Mouse (Mus musculus): Measurements from ENCODE around the gene Cebpb. TPM values are rescaled to one million over a fixed set of nuclear protein-coding genes. Genes with fewer than 3 reads are reported as not detected.

Gene Cebpb
- polyA plus RNA-seq, 1 experiment from 2014 or later: 2.0 TPM

GRCm38 (mm10) chr2:167686382-167687249 lies 2.1 kb upstream of the Cebpb start:
- peaks cover 21% of the 10 kb centered on the region for H3K4me1 ChIP-seq
- no peak overlapping the region for H3K4me2 ChIP-seq
- peak overlapping the region; percentile 16; the same call in 1 of the 2 replicates for H3K9ac ChIP-seq
- H3K27me3 ChIP-seq (replicated peaks): peaks cover 40% of the 10 kb centered on the region
- 85% methylated on average over 16 of the region's 16 CpGs for WGBS
- no peak overlapping the region for H3K27ac ChIP-seq (replicated peaks)
- no peak for ATAC-seq (ENCODE audit: extremely low read depth, insufficient number of reproducible peaks, low FRiP score, low TSS enrichment)
- no peaks in the 10 kb centered on the region for H3K36me3 ChIP-seq
- no peaks in the 10 kb centered on the region for H3K9me3 ChIP-seq
- no peak overlapping the region for H3K4me3 ChIP-seq

- ATAC-seq (ENCODE audit: extremely low read depth, insufficient number of reproducible peaks, low FRiP score, low TSS enrichment): no peak
- Histone ChIP-seq H3K27me3 (replicated peaks) (peaks cover 40% of the 10 kb centered on the region), H3K27ac (replicated peaks) (no peak overlapping the region), H3K9me3 (no peaks in the 10 kb centered on the region), H3K36me3 (no peaks in the 10 kb centered on the region), H3K4me2 (no peak overlapping the region), H3K4me3 (no peak overlapping the region), H3K4me1 (peaks cover 26% of the 10 kb centered on the region), H3K9ac (no peak overlapping the region)
- WGBS: 92% methylated on average over 4 of the region's 4 CpGs
These were observed 1.5 kb upstream of the Cebpb start for GRCm38 (mm10) chr2:167687250-167687586.

- peaks cover 40% of the 10 kb centered on the region for H3K27me3 ChIP-seq (replicated peaks)
- H3K4me1 ChIP-seq: peaks cover 26% of the 10 kb centered on the region
- no peak for ATAC-seq (ENCODE audit: extremely low read depth, insufficient number of reproducible peaks, low FRiP score, low TSS enrichment)
- H3K27ac ChIP-seq (replicated peaks): no peak overlapping the region
- no peak overlapping the region for H3K9ac ChIP-seq
- H3K4me3 ChIP-seq: no peak overlapping the region
- H3K9me3 ChIP-seq: no peaks in the 10 kb centered on the region
- H3K4me2 ChIP-seq: no peak overlapping the region
- 56% methylated on average over 11 of the region's 11 CpGs for WGBS
- no peaks in the 10 kb centered on the region for H3K36me3 ChIP-seq
These were observed 1.0 kb upstream of the Cebpb start for GRCm38 (mm10) chr2:167687651-167688101.

GRCm38 (mm10) chr2:167688126-167688497 lies 603 bp upstream of the Cebpb start:
- H3K27ac ChIP-seq (replicated peaks): no peak overlapping the region
- 28% methylated on average over 12 of the region's 12 CpGs for WGBS
- no peaks in the 10 kb centered on the region for H3K36me3 ChIP-seq
- peaks cover 26% of the 10 kb centered on the region for H3K4me1 ChIP-seq
- ATAC-seq (ENCODE audit: extremely low read depth, insufficient number of reproducible peaks, low FRiP score, low TSS enrichment): no peak
- peak overlapping the region; percentile 81 for H3K4me3 ChIP-seq
- no peaks in the 10 kb centered on the region for H3K9me3 ChIP-seq
- peak overlapping the region; percentile 91 for H3K9ac ChIP-seq
- peaks cover 40% of the 10 kb centered on the region for H3K27me3 ChIP-seq (replicated peaks)
- peak overlapping the region; percentile 93 for H3K4me2 ChIP-seq

GRCm38 (mm10) chr2:167689501-167690218 lies 945 bp downstream of the Cebpb start, which contains the start of gene Tmem189:
Gene Tmem189 (minus strand): TSS chr2:167689822.
- Histone ChIP-seq H3K36me3 (no peaks in the 10 kb centered on the region), H3K4me1 (peaks cover 26% of the 10 kb centered on the region), H3K27me3 (replicated peaks) (peaks cover 40% of the 10 kb centered on the region), H3K27ac (replicated peaks) (peak within 1 kb of the TSS; percentile 75), H3K4me3 (peak within 1 kb of the TSS; percentile 81), H3K4me2 (peak within 1 kb of the TSS; percentile 93), H3K9ac (peak within 1 kb of the TSS; percentile 91), H3K9me3 (no peaks in the 10 kb centered on the region)
- under 1% methylated on average over 87 of the region's 99 CpGs for WGBS
- no peak for ATAC-seq (ENCODE audit: extremely low read depth, insufficient number of reproducible peaks, low FRiP score, low TSS enrichment)

GRCm38 (mm10) chr2:167690219-167690961 lies 1.7 kb downstream of the Cebpb start:
- peaks cover 38% of the 10 kb centered on the region for H3K27me3 ChIP-seq (replicated peaks)
- peak overlapping the region; percentile 93 for H3K4me2 ChIP-seq
- peak overlapping the region; percentile 91 for H3K9ac ChIP-seq
- peak overlapping the region; percentile 81 for H3K4me3 ChIP-seq
- ATAC-seq (ENCODE audit: extremely low read depth, insufficient number of reproducible peaks, low FRiP score, low TSS enrichment): no peak
- peaks cover 25% of the 10 kb centered on the region for H3K4me1 ChIP-seq
- H3K27ac ChIP-seq (replicated peaks): no peak overlapping the region
- H3K9me3 ChIP-seq: 0 out of 2 replicates have a peak, but pooled peaks cover 2% of the 10 kb centered on the region
- 49% methylated on average over 15 of the region's 15 CpGs for WGBS
- H3K36me3 ChIP-seq: peaks cover 5% of the 10 kb centered on the region; the same call in 1 of the 2 replicates

GRCm38 (mm10) chr2:167690962-167691311 lies 2.2 kb downstream of the Cebpb start:
- Histone ChIP-seq H3K36me3 (peaks cover 6% of the 10 kb centered on the region; the same call in 1 of the 2 replicates), H3K4me2 (peak overlapping the region; percentile 93), H3K27ac (replicated peaks) (no peak overlapping the region), H3K9ac (peak overlapping the region; percentile 76), H3K4me1 (peaks cover 23% of the 10 kb centered on the region), H3K9me3 (0 out of 2 replicates have a peak, but pooled peaks cover 2% of the 10 kb centered on the region), H3K27me3 (replicated peaks) (peaks cover 33% of the 10 kb centered on the region), H3K4me3 (peak overlapping the region; percentile 81)
- 73% methylated on average over 12 of the region's 12 CpGs for WGBS
- no peak for ATAC-seq (ENCODE audit: extremely low read depth, insufficient number of reproducible peaks, low FRiP score, low TSS enrichment)

- peaks cover 6% of the 10 kb centered on the region; the same call in 1 of the 2 replicates for H3K36me3 ChIP-seq
- WGBS: 84% methylated on average over 6 of the region's 6 CpGs
- H3K27me3 ChIP-seq (replicated peaks): peaks cover 29% of the 10 kb centered on the region
- H3K27ac ChIP-seq (replicated peaks): no peak overlapping the region
- peak overlapping the region; percentile 81 for H3K4me3 ChIP-seq
- H3K4me1 ChIP-seq: peaks cover 28% of the 10 kb centered on the region
- peak overlapping the region; percentile 93 for H3K4me2 ChIP-seq
- H3K9me3 ChIP-seq: 0 out of 2 replicates have a peak, but pooled peaks cover 2% of the 10 kb centered on the region
- peak overlapping the region; percentile 76 for H3K9ac ChIP-seq
- no peak for ATAC-seq (ENCODE audit: extremely low read depth, insufficient number of reproducible peaks, low FRiP score, low TSS enrichment)
These were observed 2.7 kb downstream of the Cebpb start for GRCm38 (mm10) chr2:167691410-167691809.

- H3K36me3 ChIP-seq: peaks cover 6% of the 10 kb centered on the region; the same call in 1 of the 2 replicates
- H3K9me3 ChIP-seq: 0 out of 2 replicates have a peak, but pooled peaks cover 2% of the 10 kb centered on the region
- H3K4me1 ChIP-seq: peaks cover 30% of the 10 kb centered on the region
- peak overlapping the region; percentile 81 for H3K4me3 ChIP-seq
- 84% methylated on average over 14 of the region's 14 CpGs for WGBS
- H3K9ac ChIP-seq: peak overlapping the region; percentile 76
- H3K4me2 ChIP-seq: peak overlapping the region; percentile 93
- H3K27ac ChIP-seq (replicated peaks): no peak overlapping the region
- ATAC-seq (ENCODE audit: extremely low read depth, insufficient number of reproducible peaks, low FRiP score, low TSS enrichment): no peak
- peaks cover 22% of the 10 kb centered on the region for H3K27me3 ChIP-seq (replicated peaks)
These were observed 3.4 kb downstream of the Cebpb start for GRCm38 (mm10) chr2:167691871-167692661.

- H3K9ac ChIP-seq: no peak overlapping the region
- 63% methylated on average over 3 of the region's 3 CpGs for WGBS
- H3K4me1 ChIP-seq: peaks cover 35% of the 10 kb centered on the region
- H3K4me3 ChIP-seq: no peak overlapping the region
- peaks cover 15% of the 10 kb centered on the region for H3K27me3 ChIP-seq (replicated peaks)
- H3K36me3 ChIP-seq: peaks cover 6% of the 10 kb centered on the region; the same call in 1 of the 2 replicates
- 0 out of 2 replicates have a peak, but pooled peaks cover 2% of the 10 kb centered on the region for H3K9me3 ChIP-seq
- ATAC-seq (ENCODE audit: extremely low read depth, insufficient number of reproducible peaks, low FRiP score, low TSS enrichment): no peak
- H3K4me2 ChIP-seq: no peak overlapping the region
- H3K27ac ChIP-seq (replicated peaks): no peak overlapping the region
These were observed 4.1 kb downstream of the Cebpb start for GRCm38 (mm10) chr2:167692831-167693230.

All from heart, embryonic 13.5 days (tissue).